Mouse (Mus musculus) midbrain, postnatal 0 days (tissue): ENCODE measurements around the gene Vmn2r124. TPM values are rescaled to one million over a fixed set of nuclear protein-coding genes. Genes with fewer than 3 reads are reported as not detected.
"Not testable (repeated sequence)": the region's sequence is repeated elsewhere in the genome, so short reads cannot be mapped to it uniquely, and the experiment has no call there.

Experiments
- ATAC-seq: fragments of 200-750 bp; cut with Nextera tagmentation; 2 replicates; pipeline ENCODE4 v1.8.0; 2017; ENCODE audit warnings: moderate number of reproducible peaks, mild to moderate bottlenecking, moderate TSS enrichment, moderate library complexity; ENCODE audit not compliant: low FRiP score
- DNase-seq: peaks from one replicate; pipeline ENCODE4 v3.0.0-alpha.2; 2015; ENCODE audit warnings: low spot score
- H3K27ac ChIP-seq: fragments of 300-500 bp; sonication (generic); 2 replicates; pipeline ENCODE4 v1.5.1; 2014; ENCODE audit warnings: low read depth, mild to moderate bottlenecking, low read length, mixed read lengths
- H3K27me3 ChIP-seq: fragments of 300-500 bp; sonication (generic); 2 replicates; pipeline ENCODE4 v1.6.1; 2014; ENCODE audit warnings: low read length, control low read depth, mixed read lengths; ENCODE audit not compliant: insufficient read depth
- H3K36me3 ChIP-seq: fragments of 300-500 bp; sonication (generic); 2 replicates; pipeline ENCODE4 v1.6.1; 2014; ENCODE audit warnings: low read length, control low read depth, mixed read lengths; ENCODE audit not compliant: insufficient read depth
- H3K4me1 ChIP-seq: fragments of 300-500 bp; sonication (generic); 2 replicates; pipeline ENCODE4 v1.6.1; 2014; ENCODE audit warnings: mild to moderate bottlenecking, control low read depth, antibody characterized with exemption, low read length, mixed read lengths; ENCODE audit not compliant: insufficient read depth
- H3K4me2 ChIP-seq: fragments of 300-500 bp; sonication (generic); 2 replicates; pipeline ENCODE4 v1.6.1; 2014; ENCODE audit warnings: low read depth, mild to moderate bottlenecking, low read length, mixed read lengths; ENCODE audit not compliant: poor library complexity, severe bottlenecking
- H3K4me3 ChIP-seq: fragments of 300-500 bp; sonication (generic); 2 replicates; pipeline ENCODE4 v1.5.1; 2014; ENCODE audit warnings: low read depth, mild to moderate bottlenecking, low read length, moderate library complexity
- H3K9ac ChIP-seq: fragments of 300-500 bp; sonication (generic); replicated peaks from 2 replicates; pipeline ENCODE4 v1.6.1; 2014; ENCODE audit warnings: mild to moderate bottlenecking, low read length, moderate library complexity, mixed read lengths; ENCODE audit not compliant: poor library complexity, severe bottlenecking
- H3K9me3 ChIP-seq: fragments of 300-500 bp; sonication (generic); 2 replicates; pipeline ENCODE4 v1.6.1; 2016; ENCODE audit warnings: low read length, control low read depth
- CTCF ChIP-seq: IDR thresholded peaks from 2 replicates; pipeline ENCODE4 v1.5.1; 2016; ENCODE audit warnings: antibody characterized with exemption, mild to moderate bottlenecking
- WGBS: fragments of 180-500 bp; shearing (Covaris S2); extraction: QIAGEN DNeasy Blood & Tissue Kit; methylation state at CpG from one replicate; pipeline ENCODE4 v1.1.7; 2014; 5-methylcytosine and 5-hydroxymethylcytosine counted together
- polyA plus RNA-seq: library from polyadenylated mRNA; unstranded; fragments of >200 nt; fragmentation: Nextera tagmentation; extraction: Ambion mirVana; gene quantifications from 2 replicates; pipeline ENCODE4 v1.2.1, GENCODE M21; 2015
- total RNA-seq: library from RNA; depleted of rRNA; stranded (reverse); fragments of >200 nt; gene quantifications from 2 replicates; pipeline ENCODE4 v1.2.3, GENCODE M21; 2014; rRNA removed

The Vmn2r124 gene
- total RNA-seq (not detected in 2 replicates), polyA plus RNA-seq (not detected in 2 replicates)

DNA sequence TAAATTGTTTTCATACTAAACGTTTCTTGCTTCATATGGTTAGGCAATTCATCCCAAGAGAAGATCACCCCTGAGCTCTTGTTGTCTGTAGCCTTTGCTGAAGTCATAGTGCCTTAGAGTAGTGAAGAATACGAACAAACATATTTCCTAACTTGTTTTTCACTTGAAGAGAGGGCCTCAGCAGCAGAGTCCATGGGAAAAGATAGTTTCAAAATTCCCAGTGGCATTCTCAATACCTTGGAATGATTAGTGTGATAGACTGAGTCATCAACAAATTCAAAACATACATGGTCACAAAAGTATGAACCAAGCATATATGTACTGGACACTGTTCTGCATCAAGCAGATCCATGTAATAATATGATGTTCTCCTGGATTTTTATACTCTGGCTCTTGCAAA is at the start of gene Vmn2r124:
Gene Vmn2r124, plus strand, starts transcription at position 301 of the 400 bp plus-strand sequence.
- Histone ChIP-seq H3K27me3 (no peaks in the 10 kb centered on the region), H3K4me2 (no peak within 1 kb of the TSS), H3K4me1 (no peaks in the 10 kb centered on the region), H3K9ac (no peak within 1 kb of the TSS), H3K27ac (no peak within 1 kb of the TSS), H3K4me3 (no peak within 1 kb of the TSS), H3K9me3 (no peaks in the 10 kb centered on the region), H3K36me3 (no peaks in the 10 kb centered on the region)
- 38% methylated on average over 2 of the region's 2 CpGs for WGBS
- ATAC-seq (no peak), DNase-seq (no peak)
- no peak for TF ChIP-seq CTCF

DNA sequence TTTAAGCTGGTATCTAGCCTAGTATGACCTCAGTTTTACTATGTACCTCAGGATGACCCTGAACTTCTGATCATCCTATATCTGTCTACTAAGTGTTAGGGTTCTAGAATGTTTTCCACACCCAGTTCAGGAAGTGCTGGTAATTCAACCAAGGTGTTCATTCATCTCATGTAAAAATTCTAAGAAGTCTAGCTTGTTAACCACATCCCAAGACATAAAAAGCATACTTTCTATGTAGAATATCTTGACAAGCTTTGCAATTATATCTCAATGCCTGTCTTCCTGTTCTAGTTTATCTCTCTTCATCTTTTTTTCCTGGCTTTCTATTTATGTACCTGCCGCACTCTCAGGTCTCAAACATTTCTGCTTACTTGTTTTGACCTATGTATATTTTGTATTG is 44.5 kb upstream of the Vmn2r124 start:
- DNase-seq (no peak), ATAC-seq (no peak)
- Histone ChIP-seq H3K27me3 (no peaks in the 10 kb centered on the region), H3K27ac (no peak overlapping the region), H3K4me1 (no peaks in the 10 kb centered on the region), H3K9ac (no peak overlapping the region), H3K4me2 (no peak overlapping the region), H3K9me3 (no peaks in the 10 kb centered on the region), H3K4me3 (no peak overlapping the region), H3K36me3 (no peaks in the 10 kb centered on the region)
- WGBS, result 85% methylated on average over 1 of the region's 1 CpGs
- no peak for TF ChIP-seq CTCF

DNA sequence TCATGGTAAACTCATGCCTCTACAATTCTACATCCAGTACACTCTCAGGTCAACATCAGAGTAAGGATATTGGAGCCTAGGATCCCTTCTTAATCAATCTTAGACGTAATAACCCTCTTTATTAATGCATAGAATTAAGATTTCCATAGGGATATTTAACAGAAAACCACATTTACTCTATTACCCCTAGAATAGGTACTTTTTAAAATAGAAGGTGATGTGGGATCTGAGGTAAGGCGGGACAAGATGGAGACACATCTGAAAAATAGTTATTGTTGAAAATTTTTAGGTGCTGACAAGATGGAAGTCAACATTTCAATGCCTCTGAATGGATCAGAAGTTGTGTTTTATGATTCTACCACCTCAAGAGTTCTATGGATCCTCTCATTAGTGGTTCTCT is 27.8 kb upstream of the Vmn2r124 start, which contains the start of gene Fpr-rs4:
Gene Fpr-rs4, plus strand, starts transcription at position 301 of the 400 bp plus-strand sequence.
- Histone ChIP-seq H3K4me3 (no peak within 1 kb of the TSS), H3K4me1 (no peaks in the 10 kb centered on the region), H3K27ac (no peak within 1 kb of the TSS), H3K36me3 (no peaks in the 10 kb centered on the region), H3K9ac (no peak within 1 kb of the TSS), H3K9me3 (no peaks in the 10 kb centered on the region), H3K4me2 (no peak within 1 kb of the TSS), H3K27me3 (no peaks in the 10 kb centered on the region)
- no peak for ATAC-seq
- DNase-seq, result no peak
- WGBS, result 63% methylated on average over 2 of the region's 2 CpGs
- no peak for TF ChIP-seq CTCF

DNA sequence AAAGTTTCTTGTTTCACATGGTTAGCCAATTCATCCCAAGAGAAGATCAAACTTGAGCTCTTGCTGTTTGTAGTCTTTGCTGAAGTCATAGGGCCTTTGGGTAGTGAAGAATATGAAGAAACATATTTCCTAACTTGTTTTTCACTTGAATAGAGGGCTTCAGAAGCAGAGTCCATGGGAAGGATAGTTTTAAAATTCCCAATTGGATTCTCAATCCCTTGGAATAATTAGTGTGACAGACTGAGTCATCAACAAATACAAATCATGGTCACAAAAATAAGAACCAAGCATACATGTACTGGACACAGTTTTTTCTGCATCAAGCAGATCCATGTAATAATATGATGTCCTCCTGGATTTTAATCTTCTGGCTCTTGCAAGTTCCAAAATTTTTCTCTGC is 35.5 kb downstream of the Vmn2r124 start, which contains the start of gene Vmn2r91:
Gene Vmn2r91, plus strand, starts transcription at position 301 of the 400 bp plus-strand sequence.
- H3K9ac ChIP-seq, ATAC-seq, H3K36me3 ChIP-seq, H3K27me3 ChIP-seq, H3K27ac ChIP-seq, DNase-seq, H3K4me2 ChIP-seq, H3K4me3 ChIP-seq, H3K4me1 ChIP-seq, H3K9me3 ChIP-seq: not testable (repeated sequence)

DNA sequence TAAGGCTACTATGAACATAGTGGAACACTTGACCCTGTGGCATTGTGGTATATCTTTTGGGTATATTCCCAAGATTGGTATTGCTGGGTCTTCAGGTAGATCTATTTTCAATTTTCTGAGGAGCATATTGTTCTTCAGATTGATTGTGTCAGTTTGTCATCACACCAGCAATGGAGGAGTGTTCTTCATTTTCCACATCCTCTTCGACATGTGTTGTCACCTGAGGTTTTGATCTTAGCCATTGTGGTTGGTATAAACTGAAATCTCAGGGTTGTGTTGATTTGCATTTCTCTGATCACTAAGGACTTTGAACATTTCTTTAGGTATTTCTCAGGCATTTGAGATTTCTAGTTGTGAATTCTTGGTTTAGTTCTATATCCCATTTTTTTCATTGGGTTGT is 46.4 kb downstream of the Vmn2r124 start:
- H3K4me3 ChIP-seq, H3K27me3 ChIP-seq, H3K27ac ChIP-seq, H3K4me2 ChIP-seq, H3K9ac ChIP-seq, ATAC-seq, H3K36me3 ChIP-seq, DNase-seq, H3K4me1 ChIP-seq, H3K9me3 ChIP-seq: not testable (repeated sequence)
- WGBS, result 69% methylated on average over 1 of the region's 1 CpGs

DNA sequence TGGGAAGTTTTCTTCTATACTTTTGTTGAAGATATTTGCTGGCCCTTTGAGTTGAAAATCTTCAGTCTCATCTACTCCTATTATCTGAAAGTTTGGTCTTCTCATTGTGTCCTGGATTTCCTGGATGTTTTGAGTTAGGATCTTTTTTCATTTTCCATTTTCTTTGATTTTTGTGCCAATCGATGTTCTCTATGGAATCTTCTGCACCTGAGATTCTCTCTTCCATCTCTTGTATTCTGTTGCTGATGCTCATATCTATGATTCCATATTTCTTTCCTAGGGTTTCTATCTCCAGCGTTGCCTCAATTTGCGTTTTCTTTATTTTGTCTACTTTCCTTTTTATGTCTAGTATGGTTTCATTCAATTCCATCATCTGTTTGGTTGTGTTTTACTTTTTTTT is 53.0 kb downstream of the Vmn2r124 start:
- H3K4me1 ChIP-seq, H3K36me3 ChIP-seq, H3K4me2 ChIP-seq, H3K27me3 ChIP-seq, H3K9ac ChIP-seq, DNase-seq, H3K4me3 ChIP-seq, H3K27ac ChIP-seq, ATAC-seq, H3K9me3 ChIP-seq: not testable (repeated sequence)
- WGBS, result 88% methylated on average over 3 of the region's 3 CpGs

Other genes with a start within 250 kb of the Vmn2r124 start
- 17.4 and 34.0 TPM in 2 replicates for gene Spaca6, start 222.3 kb upstream of the Vmn2r124 start, total RNA-seq
- gene Spaca6, start 222.3 kb upstream of the Vmn2r124 start, polyA plus RNA-seq, result 14.1 and 16.2 TPM in 2 replicates
- gene Has1, start 194.2 kb upstream of the Vmn2r124 start, total RNA-seq, result 1.1 and 1.5 TPM in 2 replicates
- gene Has1, start 194.2 kb upstream of the Vmn2r124 start, polyA plus RNA-seq, result 0.81 and 0.91 TPM in 2 replicates
- 0.52 TPM in 1 of 2 replicates, not detected in the other for gene Fpr1, start 165.5 kb upstream of the Vmn2r124 start, total RNA-seq
- gene Fpr1, start 165.5 kb upstream of the Vmn2r124 start, polyA plus RNA-seq, result 0.22 TPM in 1 of 2 replicates, not detected in the other
- 0.52 TPM in 1 of 2 replicates, not detected in the other for gene Fpr2, start 161.6 kb upstream of the Vmn2r124 start, total RNA-seq
- 0.31 and 0.74 TPM in 2 replicates for gene Fpr2, start 161.6 kb upstream of the Vmn2r124 start, polyA plus RNA-seq
- gene Fpr3, start 161.6 kb upstream of the Vmn2r124 start, total RNA-seq, result not detected in 2 replicates
- gene Fpr3, start 161.6 kb upstream of the Vmn2r124 start, polyA plus RNA-seq, result not detected in 2 replicates
- gene Fpr-rs4, start 27.7 kb upstream of the Vmn2r124 start, total RNA-seq, result not detected in 2 replicates
- not detected in 2 replicates for gene Fpr-rs4, start 27.7 kb upstream of the Vmn2r124 start, polyA plus RNA-seq
- gene Vmn2r91, start 35.6 kb downstream of the Vmn2r124 start, total RNA-seq, result not detected in 2 replicates
- gene Vmn2r91, start 35.6 kb downstream of the Vmn2r124 start, polyA plus RNA-seq, result not detected in 2 replicates
- not detected in 2 replicates for gene Vmn2r92, start 102.5 kb downstream of the Vmn2r124 start, total RNA-seq
- not detected in 2 replicates for gene Vmn2r92, start 102.5 kb downstream of the Vmn2r124 start, polyA plus RNA-seq
- gene Vmn2r94, start 228.3 kb downstream of the Vmn2r124 start, total RNA-seq, result not detected in 2 replicates
- gene Vmn2r94, start 228.3 kb downstream of the Vmn2r124 start, polyA plus RNA-seq, result not detected in 2 replicates
- not detected in 2 replicates for gene Vmn2r93, start 248.7 kb downstream of the Vmn2r124 start, total RNA-seq
- gene Vmn2r93, start 248.7 kb downstream of the Vmn2r124 start, polyA plus RNA-seq, result not detected in 2 replicates